Mouse (Mus musculus): ENCODE data around the gene Slc6a20a. TPM values are rescaled to one million over a fixed set of nuclear protein-coding genes. Genes with fewer than 3 reads are reported as not detected.

The Slc6a20a gene
- 2.7 and 3.3 TPM in 2 replicates for polyA plus RNA-seq (2012; rRNA removed)
- polyA plus RNA-seq (2014; fragmentation: Nextera tagmentation; extraction: Ambion mirVana) = 2.5 and 2.6 TPM in 2 replicates

- Histone ChIP-seq H3K36me3 (replicated peaks; ENCODE audit: control insufficient read depth, insufficient read depth, low read depth) (no peaks in the 10 kb centered on the region), H3K4me2 (ENCODE audit: low read depth) (peak within 1 kb of the TSS; percentile 87), H3K27me3 (ENCODE audit: control insufficient read depth, insufficient read depth, low read length) (peaks cover 69% of the 10 kb centered on the region), H3K9ac (replicated peaks) (peak within 1 kb of the TSS; percentile 81), H3K9me3 (ENCODE audit: control insufficient read depth, low read length) (no peaks in the 10 kb centered on the region), H3K27ac (no peak within 1 kb of the TSS), H3K4me1 (replicated peaks; ENCODE audit: control insufficient read depth in 2 of 2, insufficient read depth in 2 of 2, low read length in 1 of 2) (peaks cover 3 to 5% of the 10 kb centered on the region in 2 experiments), H3K4me3 (ENCODE audit: insufficient read depth in 1 of 2, low read depth in 2 of 2, low read length in 2 of 2) (peak within 1 kb of the TSS; percentile 68 to 79)
- DNase-seq (ENCODE audit: low read depth in 3 of 3, low spot score in 3 of 3) (peak in 2 of 3 experiments; percentile 35 to 55), ATAC-seq (ENCODE audit: insufficient read depth) (peak; percentile 94)
- WGBS (ENCODE audit: insufficient replicate concordance) = 1% methylated on average over 73 of the region's 73 CpGs
- TF ChIP-seq EP300 (IDR thresholded peaks at IDR 0.05; ENCODE audit: low read depth) (no peak), CTCF (IDR thresholded peaks at IDR 0.05; ENCODE audit: low read depth) (no peak)
Observed at GRCm38 (mm10) chr9:123678327-123679105, at the start of gene Slc6a20a, which contains the start of gene Ccr9. Gene Slc6a20a, minus strand, starts transcription at chr9:123678885. Gene Ccr9, plus strand, starts transcription at chr9:123678439.

- Histone ChIP-seq H3K9me3 (ENCODE audit: control insufficient read depth, low read length) (no peaks in the 10 kb centered on the region), H3K36me3 (replicated peaks; ENCODE audit: control insufficient read depth, insufficient read depth, low read depth) (no peaks in the 10 kb centered on the region), H3K4me1 (replicated peaks; ENCODE audit: control insufficient read depth in 2 of 2, insufficient read depth in 2 of 2, low read length in 1 of 2) (peaks cover 0 to 1% of the 10 kb centered on the region in 2 experiments; a peak in 3 of 4 replicates), H3K4me2 (ENCODE audit: low read depth) (no peak overlapping the region), H3K9ac (replicated peaks) (no peak overlapping the region), H3K27ac (no peak overlapping the region), H3K27me3 (ENCODE audit: control insufficient read depth, insufficient read depth, low read length) (peaks cover 3% of the 10 kb centered on the region; the same call in 1 of the 2 replicates), H3K4me3 (ENCODE audit: insufficient read depth in 1 of 2, low read depth in 2 of 2, low read length in 2 of 2) (no peak overlapping the region)
- DNase-seq (ENCODE audit: low read depth in 3 of 3, low spot score in 3 of 3) (no peak), ATAC-seq (ENCODE audit: insufficient read depth) (no peak)
- TF ChIP-seq EP300 (IDR thresholded peaks at IDR 0.05; ENCODE audit: low read depth) (no peak), CTCF (IDR thresholded peaks at IDR 0.05; ENCODE audit: low read depth) (no peak)
- 49% methylated on average over 2 of the region's 2 CpGs for WGBS (ENCODE audit: insufficient replicate concordance)
Observed at GRCm38 (mm10) chr9:123722737-123723493, 44.2 kb upstream of the Slc6a20a start.

GRCm38 (mm10) chr9:123717186-123718008 lies 38.7 kb upstream of the Slc6a20a start, which contains the start of gene Lztfl1:
Gene Lztfl1, minus strand, starts transcription at chr9:123717697.
- Histone ChIP-seq H3K27me3 (ENCODE audit: control insufficient read depth, insufficient read depth, low read length) (0 out of 2 replicates have a peak, but pooled peaks cover 3% of the 10 kb centered on the region), H3K4me2 (ENCODE audit: low read depth) (peak within 1 kb of the TSS; percentile 92), H3K27ac (peak within 1 kb of the TSS; percentile 64), H3K9me3 (ENCODE audit: control insufficient read depth, low read length) (no peaks in the 10 kb centered on the region), H3K9ac (replicated peaks) (peak within 1 kb of the TSS; percentile 85), H3K36me3 (replicated peaks; ENCODE audit: control insufficient read depth, insufficient read depth, low read depth) (no peaks in the 10 kb centered on the region), H3K4me1 (replicated peaks; ENCODE audit: control insufficient read depth in 2 of 2, insufficient read depth in 2 of 2, low read length in 1 of 2) (peaks cover 5 to 9% of the 10 kb centered on the region in 2 experiments), H3K4me3 (ENCODE audit: insufficient read depth in 1 of 2, low read depth in 2 of 2, low read length in 2 of 2) (peak within 1 kb of the TSS; percentile 80 to 84)
- WGBS (ENCODE audit: insufficient replicate concordance) = under 1% methylated on average over 55 of the region's 55 CpGs
- no peak; the same call in 1 of the 2 replicates for TF ChIP-seq EP300 (IDR thresholded peaks at IDR 0.05; ENCODE audit: low read depth)
- TF ChIP-seq CTCF (IDR thresholded peaks at IDR 0.05; ENCODE audit: low read depth) = no peak
- DNase-seq (ENCODE audit: low read depth in 3 of 3, low spot score in 3 of 3) (peak; percentile 99 to 100 (median 99)), ATAC-seq (ENCODE audit: insufficient read depth) (peak; percentile 100)

DNA sequence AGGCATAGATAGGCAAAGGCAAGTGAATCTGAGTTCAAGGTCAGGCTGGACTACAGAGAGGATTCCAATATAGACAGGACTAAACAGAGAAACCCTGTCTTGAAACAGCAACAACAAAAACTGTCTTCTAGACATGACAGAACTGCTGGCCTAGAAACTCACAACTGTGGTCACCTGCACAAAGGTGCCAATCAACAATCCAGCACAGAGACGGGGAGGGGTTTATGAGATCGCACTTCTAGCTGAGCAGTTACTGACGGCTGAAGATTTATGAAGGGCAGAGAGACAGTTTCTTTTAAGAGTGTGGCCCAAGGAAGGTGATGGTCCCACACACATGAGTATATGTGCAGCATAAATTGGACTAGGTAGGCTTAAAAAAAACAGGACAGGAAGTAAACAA lies 37.6 kb upstream of the Slc6a20a start:
- peak in 1 of 3 experiments; percentile 23 for DNase-seq (ENCODE audit: low read depth in 3 of 3, low spot score in 3 of 3)

More for the DNA sequence above, 37.6 kb upstream of the Slc6a20a start:
- peak overlapping the region; percentile 92 for H3K4me2 ChIP-seq (ENCODE audit: low read depth)
- no peak overlapping the region for H3K27ac ChIP-seq
- TF ChIP-seq CTCF (IDR thresholded peaks at IDR 0.05; ENCODE audit: low read depth) (no peak), EP300 (IDR thresholded peaks at IDR 0.05; ENCODE audit: low read depth) (no peak)
- peaks cover 5 to 9% of the 10 kb centered on the region in 2 experiments for H3K4me1 ChIP-seq (replicated peaks; ENCODE audit: control insufficient read depth in 2 of 2, insufficient read depth in 2 of 2, low read length in 1 of 2)
- H3K9ac ChIP-seq (replicated peaks) = peak overlapping the region; percentile 51
- no peaks in the 10 kb centered on the region for H3K9me3 ChIP-seq (ENCODE audit: control insufficient read depth, low read length)
- peaks cover 4% of the 10 kb centered on the region for H3K36me3 ChIP-seq (replicated peaks; ENCODE audit: control insufficient read depth, insufficient read depth, low read depth)
- 54% methylated on average over 3 of the region's 3 CpGs for WGBS (ENCODE audit: insufficient replicate concordance)
- H3K4me3 ChIP-seq (ENCODE audit: insufficient read depth in 1 of 2, low read depth in 2 of 2, low read length in 2 of 2) = peak overlapping the region in 1 of 2 experiments; percentile 14; a peak in 2 of 4 replicates
- H3K27me3 ChIP-seq (ENCODE audit: control insufficient read depth, insufficient read depth, low read length) = 0 out of 2 replicates have a peak, but pooled peaks cover 3% of the 10 kb centered on the region
- ATAC-seq (ENCODE audit: insufficient read depth) = no peak

All from liver, embryonic 14.5 days (tissue).